Mouse (Mus musculus): Measurements from ENCODE around the gene Ascl2.

DNA sequence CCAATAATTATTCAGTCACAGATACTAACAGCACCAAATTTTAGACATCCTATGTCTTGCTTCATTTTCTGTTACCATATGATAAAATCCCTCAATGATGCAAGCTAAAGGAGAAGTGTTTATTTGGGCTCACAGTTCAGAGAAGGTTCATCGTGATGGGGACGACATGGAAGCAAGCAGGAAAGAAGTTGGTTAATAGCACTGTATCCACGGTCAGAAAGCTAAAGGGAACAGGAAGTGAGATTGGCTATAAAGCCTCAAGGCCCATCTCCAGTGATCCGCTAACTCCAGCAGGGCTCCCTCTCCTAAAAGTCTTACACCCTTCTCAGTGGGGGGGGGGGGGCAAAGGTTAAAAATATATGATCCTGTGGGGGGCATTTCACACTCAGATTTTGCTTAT, 12.8 kb upstream of the Ascl2 start:
- no peak for TF ChIP-seq POLR2A (IDR thresholded peaks at IDR 0.05; ENCODE audit: borderline replicate concordance, extremely low read depth, low read depth, low read length)
- no peak for TF ChIP-seq CTCF (IDR thresholded peaks at IDR 0.05; ENCODE audit: insufficient read depth, low read length)

All from lung, adult 2 months (tissue).